Mouse (Mus musculus) B cell, adult 2 months (primary cell): Measurements from ENCODE around the gene Mecom.
"Not testable (repeated sequence)": the region's sequence is repeated elsewhere in the genome, so short reads cannot be mapped to it uniquely, and the experiment has no call there.

ENCODE experiments used
- DNase-seq, 2 experiments: peaks; one replicate each; pipeline ENCODE4 v3.0.0; 2022

Mecom gene

DNA sequence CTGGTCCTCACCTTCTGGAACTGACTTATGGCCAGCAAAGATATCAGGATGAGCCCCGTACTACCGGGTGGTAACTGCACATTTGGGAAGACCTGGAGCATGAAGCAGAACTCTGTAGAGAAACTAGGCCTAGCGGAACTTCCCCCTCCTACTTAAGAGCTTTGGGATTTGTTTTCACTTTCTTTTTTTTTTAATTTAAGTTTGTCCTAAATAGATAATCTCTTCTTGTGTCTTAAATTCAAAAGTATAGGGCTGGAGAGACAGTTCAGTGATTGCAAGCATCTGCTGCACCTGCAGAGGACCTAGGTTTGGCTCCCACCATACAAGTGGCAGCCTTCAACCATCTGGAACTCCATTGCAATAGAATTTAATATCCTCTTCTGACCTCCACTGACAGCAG lies at the start of gene Mecom:
Gene Mecom (minus strand): TSS at position 101 of the 400 bp plus-strand sequence.
- no peak for DNase-seq

DNA sequence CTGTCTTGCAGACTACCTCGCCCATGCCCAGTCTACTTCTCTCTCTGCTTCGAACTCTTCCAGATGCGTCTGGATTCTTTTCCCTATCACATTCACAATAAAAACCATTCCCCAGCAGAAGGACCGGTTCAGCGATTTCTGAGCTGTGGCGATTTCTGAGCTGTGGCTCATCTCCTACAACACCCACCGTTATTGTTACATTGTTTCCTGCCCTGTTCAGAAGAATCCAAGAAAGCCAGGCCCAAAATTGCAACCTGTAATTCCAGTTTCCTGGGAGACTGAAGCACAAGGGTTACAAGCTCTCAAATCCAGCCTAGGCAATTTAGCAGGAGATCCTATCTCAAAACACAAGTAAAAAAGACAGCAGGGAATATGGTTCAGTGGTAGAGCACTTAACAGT lies 49.5 kb upstream of the Mecom start:
- DNase-seq: no peak

DNA sequence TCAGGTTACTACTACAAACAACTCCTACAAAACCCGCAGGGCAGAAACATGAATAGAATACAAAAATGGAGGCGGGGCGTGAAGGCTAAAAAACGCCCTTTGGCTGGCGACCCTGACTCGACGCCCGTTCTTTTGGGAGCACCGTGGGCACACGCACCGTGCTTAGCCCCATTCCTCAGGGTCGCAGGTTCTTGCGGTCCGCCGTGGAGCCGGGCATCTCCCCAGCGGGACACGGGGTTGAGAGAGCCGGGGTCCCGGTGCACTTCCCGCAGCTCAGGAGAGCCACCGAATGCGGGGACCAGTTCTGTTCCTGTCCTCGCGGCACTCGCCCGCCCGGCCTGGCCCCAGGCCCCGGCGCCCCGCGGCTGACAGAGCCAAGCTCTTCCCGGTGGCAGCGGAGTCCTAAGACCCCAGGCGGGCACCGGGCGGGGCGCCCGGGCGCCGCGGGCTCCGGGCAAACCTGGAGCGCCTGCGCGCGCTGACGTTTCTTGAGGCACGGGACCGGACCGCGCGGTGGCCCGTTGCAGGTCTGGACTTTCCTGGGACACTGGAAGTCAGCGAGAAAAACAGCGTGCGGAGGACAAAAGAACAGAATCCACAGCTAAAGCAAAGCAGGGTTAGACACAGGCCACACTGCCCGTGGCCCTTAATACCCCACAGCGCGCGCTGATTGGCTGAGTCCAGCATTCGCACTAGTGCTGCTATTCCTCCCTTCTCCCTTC lies 47.5 kb upstream of the Mecom start:
- DNase-seq: peak; percentile 19 to 34

DNA sequence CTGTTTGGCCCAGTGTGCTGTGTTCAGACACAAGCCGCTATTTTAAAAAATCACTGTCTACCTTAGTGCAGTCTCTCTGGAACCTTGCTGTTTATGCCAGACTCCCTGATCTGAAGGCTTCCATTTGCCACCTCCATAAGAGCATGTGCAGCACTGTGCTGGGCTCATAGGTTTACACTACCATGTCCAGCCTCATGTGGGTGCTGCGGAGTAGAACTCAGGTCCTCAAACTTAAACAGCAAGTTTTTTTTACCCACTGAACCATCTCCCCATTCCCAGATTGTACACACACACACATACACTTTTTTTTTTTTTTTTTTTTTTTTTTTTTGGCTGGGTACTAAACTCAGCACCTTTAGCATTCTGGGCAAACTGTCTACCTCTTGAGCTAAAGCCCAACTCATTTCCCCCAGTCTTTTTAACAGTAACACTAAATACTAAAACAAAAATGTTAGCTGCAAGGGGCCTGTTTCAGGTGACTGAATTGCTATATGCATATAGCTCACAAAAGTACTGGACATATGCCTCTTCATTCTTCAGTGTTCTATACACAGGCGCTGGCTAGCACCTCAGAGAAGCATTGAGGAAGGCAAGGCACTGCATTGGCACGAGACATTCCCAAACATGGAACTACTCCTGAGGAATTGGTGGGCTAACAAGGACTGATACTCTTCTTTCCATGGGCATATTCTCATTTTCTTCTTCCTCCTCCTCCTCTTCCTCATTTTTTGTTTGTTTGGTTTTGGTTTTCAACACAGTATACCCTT lies 46.1 kb upstream of the Mecom start:
- peak; percentile 32 to 43 for DNase-seq

DNA sequence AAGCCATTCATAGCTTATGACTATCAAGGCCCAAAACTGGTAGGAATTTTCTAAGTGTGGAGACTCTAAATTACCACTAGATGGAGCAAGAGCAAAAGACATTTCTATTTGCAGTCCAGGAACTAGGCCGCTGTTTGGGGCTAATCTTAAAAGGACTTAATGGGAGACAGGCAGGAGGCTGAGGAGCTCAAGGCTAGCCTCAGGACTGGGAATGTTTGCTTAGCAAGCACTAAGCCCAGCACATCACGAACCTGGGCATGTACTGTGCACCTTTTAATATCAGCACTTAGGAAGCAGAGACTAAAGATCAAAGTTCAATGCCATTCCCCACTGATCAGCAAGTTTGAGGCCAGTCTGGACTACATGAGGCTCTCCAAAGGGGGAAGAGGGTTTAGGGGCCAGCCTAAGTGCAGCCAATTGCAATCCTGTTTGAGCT lies 44.6 kb upstream of the Mecom start:
- DNase-seq: peak; percentile 37 to 45

GRCm38 (mm10) chr3:30588865-30589264 lies 41.1 kb upstream of the Mecom start:
- DNase-seq: no peak

GRCm38 (mm10) chr3:30573549-30573948 lies 25.7 kb upstream of the Mecom start:
- no peak for DNase-seq

GRCm38 (mm10) chr3:30566333-30566732 lies 18.5 kb upstream of the Mecom start:
- DNase-seq: not testable (repeated sequence)

- no peak for DNase-seq
Measured at GRCm38 (mm10) chr3:30560677-30561314, 13.0 kb upstream of the Mecom start.

- no peak for DNase-seq
Measured at GRCm38 (mm10) chr3:30553741-30554140, 5.9 kb upstream of the Mecom start.

GRCm38 (mm10) chr3:30550218-30550617 lies 2.4 kb upstream of the Mecom start:
- no peak for DNase-seq

DNA sequence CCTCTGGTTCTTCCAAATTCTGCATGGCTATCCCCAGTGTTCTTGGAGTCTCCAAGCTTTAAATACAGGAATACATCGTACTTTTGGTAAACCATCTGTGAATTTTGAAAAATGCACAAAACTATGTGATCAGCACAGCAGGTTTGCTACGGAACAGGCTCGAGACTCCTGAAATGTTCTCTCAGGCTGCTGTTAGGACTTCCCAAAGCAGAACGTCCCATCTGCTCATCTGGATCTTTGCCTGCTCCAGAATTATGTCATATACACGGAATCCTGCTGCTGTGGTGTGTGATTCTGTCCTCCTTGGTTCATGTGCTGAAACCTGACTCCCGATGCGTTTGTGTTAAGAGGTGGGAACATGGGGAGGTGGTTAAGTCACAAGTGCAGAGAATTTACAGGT lies 1.1 kb upstream of the Mecom start:
- DNase-seq: no peak

DNA sequence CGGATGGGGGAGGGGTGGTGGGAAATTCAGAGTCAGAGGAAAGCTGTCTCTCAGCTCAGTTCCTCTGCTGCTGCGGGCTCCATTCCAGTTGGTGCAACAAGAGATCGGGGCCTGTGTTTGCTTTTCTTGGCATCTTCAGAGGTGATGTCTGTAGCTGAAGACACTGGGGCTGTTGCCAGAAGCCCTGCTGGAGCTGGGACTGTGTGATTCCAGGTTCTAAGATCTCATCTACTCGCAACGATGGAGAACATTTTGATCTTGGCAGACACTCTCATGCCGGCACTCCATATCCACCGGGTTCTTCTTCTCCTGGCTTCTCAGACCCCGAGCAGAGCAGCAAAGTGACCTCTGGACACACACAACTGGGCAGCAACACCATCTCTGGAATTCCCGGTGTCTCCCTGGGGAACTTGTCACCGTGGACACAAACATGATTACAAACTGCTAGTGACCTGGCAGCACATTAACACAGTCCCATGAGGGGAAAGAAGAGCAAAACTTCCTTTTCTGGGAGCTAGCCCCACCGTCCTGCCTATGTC lies 908 bp downstream of the Mecom start:
- no peak for DNase-seq

DNA sequence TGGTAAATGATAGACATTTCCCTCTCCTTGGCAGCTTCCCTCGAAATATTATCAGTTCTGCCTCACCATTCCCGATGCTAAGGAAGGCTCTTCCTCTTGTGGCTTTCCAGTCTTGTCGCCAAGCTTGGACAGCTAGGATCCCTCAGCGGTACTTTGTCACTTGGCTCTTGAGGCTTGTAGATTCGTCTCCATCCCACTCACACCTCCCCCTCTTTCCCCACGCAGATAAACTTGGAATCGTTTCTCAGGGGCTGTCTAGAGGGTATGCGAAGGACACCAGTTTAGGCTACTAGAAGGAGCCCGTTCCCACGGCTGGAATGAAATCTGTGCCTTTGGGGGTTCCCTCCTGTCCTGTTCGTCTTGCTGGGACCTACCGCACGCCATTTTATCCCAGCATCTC lies 1.4 kb downstream of the Mecom start:
- no peak for DNase-seq

DNA sequence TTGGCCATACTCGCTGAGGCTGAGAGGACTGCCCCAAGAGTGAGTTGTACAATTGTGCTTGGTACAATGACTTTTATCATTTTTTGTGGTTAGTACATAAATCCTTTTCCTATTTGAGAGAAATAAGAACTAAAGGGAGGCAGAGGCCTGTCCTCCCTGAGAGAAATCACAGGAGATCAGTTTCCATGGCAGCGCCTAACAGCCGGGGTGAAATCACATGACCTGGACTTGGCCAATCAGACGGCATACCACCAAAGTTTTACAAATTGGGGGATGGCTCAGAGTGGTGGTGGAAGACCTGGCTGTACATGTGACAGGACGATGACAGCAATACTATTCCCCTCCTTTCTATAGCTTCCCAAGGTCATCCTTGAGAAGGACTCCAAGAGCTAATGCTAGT lies 2.6 kb downstream of the Mecom start:
- DNase-seq: no peak

- no peak for DNase-seq
Measured at GRCm38 (mm10) chr3:30544305-30544704, 3.5 kb downstream of the Mecom start.

DNA sequence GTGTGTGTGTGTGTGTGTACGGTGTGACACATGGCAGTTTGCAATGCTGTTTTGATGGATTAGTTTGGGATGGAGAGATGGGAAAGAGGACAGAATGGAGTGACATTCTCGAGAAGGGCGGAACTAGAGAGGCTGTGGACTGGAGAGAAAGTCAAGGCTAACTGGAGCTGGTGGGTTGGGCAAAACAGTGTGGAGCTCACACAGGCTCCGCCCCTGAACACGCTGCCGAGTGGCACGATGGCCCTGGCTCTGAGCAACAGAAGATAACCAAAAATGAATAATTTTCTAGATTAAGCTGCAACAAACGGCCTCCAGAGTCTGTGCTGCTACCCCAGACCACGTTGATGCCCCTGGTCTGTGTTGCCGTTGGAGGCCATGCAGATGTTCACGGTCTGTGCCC lies 12.0 kb downstream of the Mecom start:
- no peak for DNase-seq

GRCm38 (mm10) chr3:30520751-30521150 lies 27.1 kb downstream of the Mecom start:
- DNase-seq: not testable (repeated sequence)

- DNase-seq: no peak
Measured at GRCm38 (mm10) chr3:30519425-30519824, 28.4 kb downstream of the Mecom start.

DNA sequence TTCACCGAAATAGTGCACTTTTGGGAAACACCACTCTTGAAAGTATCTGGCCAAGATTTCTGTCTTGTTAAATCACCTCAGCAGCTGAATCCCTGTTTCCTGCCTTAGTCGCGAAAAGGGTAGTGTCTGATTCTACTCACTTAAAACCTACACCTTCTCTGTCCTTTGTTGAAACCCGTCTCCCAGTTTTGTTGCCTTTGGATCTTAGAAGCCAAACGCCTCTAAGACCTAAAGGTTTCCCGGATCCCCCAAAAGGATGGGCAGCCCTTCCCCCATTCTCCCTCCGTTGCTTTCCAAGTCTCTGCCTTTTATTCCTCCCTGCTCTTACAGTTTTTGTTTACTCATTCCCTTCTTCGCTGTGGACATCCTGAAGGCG lies 32.0 kb downstream of the Mecom start:
- DNase-seq: no peak

DNA sequence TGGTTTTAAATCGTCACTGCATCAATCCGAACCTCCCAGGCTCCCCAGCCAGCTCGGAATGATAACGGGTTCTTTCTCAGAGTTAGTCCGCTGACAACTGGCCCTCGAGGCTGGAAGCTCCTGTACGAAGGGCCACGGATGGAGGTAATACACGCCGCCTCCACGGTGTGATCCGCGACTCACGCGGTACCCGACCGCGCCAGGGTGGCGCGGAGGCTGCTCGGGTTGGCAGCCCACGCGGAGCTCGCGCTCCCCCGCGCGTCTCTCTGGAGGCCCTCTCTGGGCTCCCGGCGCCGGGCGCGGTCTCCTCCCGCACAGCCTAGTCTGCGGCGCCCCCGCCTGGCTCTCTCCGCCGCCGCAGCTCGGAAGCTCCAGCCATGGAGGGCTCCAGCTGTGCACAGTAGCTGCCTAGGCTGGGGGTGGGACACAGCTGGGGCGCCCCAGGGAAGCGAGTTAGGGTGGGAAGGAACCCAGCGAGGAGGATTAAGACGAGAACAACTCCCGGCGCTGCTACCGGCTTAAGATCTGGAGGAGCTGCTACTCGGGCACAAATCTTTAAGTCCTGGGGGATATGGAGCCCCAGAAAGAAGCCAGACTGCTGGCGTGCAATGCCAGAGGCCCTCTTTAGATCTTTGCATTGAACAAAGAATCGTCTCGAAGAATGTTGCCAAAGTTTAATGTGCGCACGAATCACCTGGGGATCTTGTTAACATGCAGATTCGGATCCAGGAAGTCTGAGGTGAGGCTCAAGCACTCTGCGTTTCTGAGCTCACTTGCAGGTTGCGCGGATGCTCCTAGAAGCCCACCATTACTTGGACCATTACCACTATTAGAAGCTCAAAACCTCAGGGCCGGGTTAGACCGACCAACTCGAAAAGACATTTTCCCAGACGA lies 32.7 kb downstream of the Mecom start:
- peak in 1 of 2 experiments; percentile 10 for DNase-seq

- DNase-seq: no peak
Measured at GRCm38 (mm10) chr3:30514051-30514754, 33.6 kb downstream of the Mecom start.
